Mouse (Mus musculus) CH12.LX (cell line): ENCODE data around the gene Ubb.

Experiments used
- BHLHE40 ChIP-seq: IDR thresholded peaks from 2 replicates; pipeline ENCODE4 v1.6.1; 2011; ENCODE audit warnings: mild to moderate bottlenecking, low read depth, low read length, improper control_type of control experiment
- CTCF ChIP-seq, 2 experiments: IDR thresholded peaks in 1 of 2; conservative IDR thresholded peaks in 1 of 2; 2 replicates each; pipeline ENCODE4 v1.5.1; 2011 to 2012; ENCODE audit warnings: low read depth in 2 of 2, low read length in 2 of 2, improper control_type of control experiment in 1 of 2, inconsistent platforms in 1 of 2, mild to moderate bottlenecking in 1 of 2, moderate library complexity in 1 of 2
- E2F4 ChIP-seq: IDR thresholded peaks from 2 replicates; pipeline ENCODE4 v1.6.1; 2011; ENCODE audit warnings: low read depth, low read length, improper control_type of control experiment; ENCODE audit not compliant: insufficient replicate concordance
- EP300 ChIP-seq: IDR thresholded peaks from 2 replicates; pipeline ENCODE4 v1.6.1; 2011; ENCODE audit warnings: low read length, improper control_type of control experiment
- KAT2A ChIP-seq: IDR thresholded peaks from 2 replicates; pipeline ENCODE4 v1.6.1; 2012; ENCODE audit warnings: low read length, improper control_type of control experiment, inconsistent platforms; ENCODE audit not compliant: insufficient replicate concordance
- NELFE ChIP-seq: IDR thresholded peaks from 2 replicates; pipeline ENCODE4 v1.6.1; 2011; ENCODE audit warnings: low read depth, low read length, improper control_type of control experiment
- POLR2A ChIP-seq: IDR thresholded peaks from 2 replicates; pipeline ENCODE4 v1.6.1; 2011; ENCODE audit warnings: low read depth, mild to moderate bottlenecking, improper control_type of control experiment, low read length
- ZC3H11A ChIP-seq: IDR thresholded peaks from 2 replicates; pipeline ENCODE4 v1.6.1; 2012; ENCODE audit warnings: low read depth, mild to moderate bottlenecking, inconsistent platforms, low read length, improper control_type of control experiment

- peak; percentile 59 for TF ChIP-seq POLR2A
- TF ChIP-seq CTCF (conservative IDR thresholded peaks at IDR 0.05 in 1 of 2, IDR thresholded peaks at IDR 0.05 in 1 of 2; ENCODE audit: low read depth in 2 of 2, low read length in 2 of 2): no peak
- TF ChIP-seq KAT2A: no peak
- TF ChIP-seq BHLHE40: peak; percentile 18; the same call in 1 of the 2 replicates
- TF ChIP-seq NELFE: peak; percentile 56; the same call in 1 of the 2 replicates
- TF ChIP-seq E2F4: no peak
- peak; percentile 45 for TF ChIP-seq EP300
- no peak for TF ChIP-seq ZC3H11A
These were observed 23.2 kb downstream of the Ubb start, which contains the start of gene Trpv2 for GRCm38 (mm10) chr11:62573959-62574702.
